Mouse (Mus musculus): ENCODE results near the gene Plekhm1.

GRCm38 (mm10) chr11:103362521-103363181, 49.8 kb downstream of the Plekhm1 start:
- no peak for TF ChIP-seq CTCF (IDR thresholded peaks at IDR 0.05; ENCODE audit: borderline replicate concordance, insufficient read depth, low read depth, low read length)
- TF ChIP-seq POLR2A (IDR thresholded peaks at IDR 0.05; ENCODE audit: borderline replicate concordance, insufficient read depth, low read length), result no peak
